Mouse (Mus musculus) G1E (cell line): ENCODE measurements at regions not wholly inside any gene's neighbourhood (a gene's known extent, or its start where the extent isn't known, plus 50 kb on each side); places are given as distances from the start of the nearest gene placed in this dataset.

Experiments used
- CTCF ChIP-seq: IDR thresholded peaks from 2 replicates; pipeline ENCODE4 v1.5.1; 2012; ENCODE audit warnings: low read depth, low read length, inconsistent platforms, mixed read lengths
- GATA1 ChIP-seq: IDR thresholded peaks from 2 replicates; pipeline ENCODE4 v1.6.1; 2012; ENCODE audit warnings: borderline replicate concordance, low read length, inconsistent platforms, mixed read lengths

DNA sequence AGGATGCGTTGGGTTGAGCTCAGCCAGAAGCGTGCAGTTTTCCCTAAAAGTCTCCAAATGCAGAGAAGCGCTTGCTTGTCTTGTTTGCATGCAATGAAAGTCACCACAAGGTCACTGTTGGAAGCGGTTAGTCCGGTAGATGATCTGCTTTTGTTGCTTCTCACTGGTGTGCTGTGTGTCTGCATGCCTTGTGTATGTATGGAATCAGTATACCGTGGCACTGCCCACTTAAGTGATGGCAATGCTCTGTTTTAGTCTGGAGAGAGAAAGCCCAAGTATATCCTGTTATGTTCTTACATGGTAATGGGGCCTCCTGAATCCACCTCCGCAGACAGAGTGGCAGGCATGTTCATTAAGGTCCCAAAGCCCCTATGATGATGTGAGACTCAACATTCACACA lies 221.7 kb downstream of the Skap2 start:
- TF ChIP-seq CTCF, result no peak
- no peak for TF ChIP-seq GATA1
